Mouse (Mus musculus): ENCODE data around the gene Zdhhc9. TPM values are rescaled to one million over a fixed set of nuclear protein-coding genes. Genes with fewer than 3 reads are reported as not detected.

The Zdhhc9 gene
- polyA plus RNA-seq, 1 experiment from 2014 or later: 2.8 TPM

DNA sequence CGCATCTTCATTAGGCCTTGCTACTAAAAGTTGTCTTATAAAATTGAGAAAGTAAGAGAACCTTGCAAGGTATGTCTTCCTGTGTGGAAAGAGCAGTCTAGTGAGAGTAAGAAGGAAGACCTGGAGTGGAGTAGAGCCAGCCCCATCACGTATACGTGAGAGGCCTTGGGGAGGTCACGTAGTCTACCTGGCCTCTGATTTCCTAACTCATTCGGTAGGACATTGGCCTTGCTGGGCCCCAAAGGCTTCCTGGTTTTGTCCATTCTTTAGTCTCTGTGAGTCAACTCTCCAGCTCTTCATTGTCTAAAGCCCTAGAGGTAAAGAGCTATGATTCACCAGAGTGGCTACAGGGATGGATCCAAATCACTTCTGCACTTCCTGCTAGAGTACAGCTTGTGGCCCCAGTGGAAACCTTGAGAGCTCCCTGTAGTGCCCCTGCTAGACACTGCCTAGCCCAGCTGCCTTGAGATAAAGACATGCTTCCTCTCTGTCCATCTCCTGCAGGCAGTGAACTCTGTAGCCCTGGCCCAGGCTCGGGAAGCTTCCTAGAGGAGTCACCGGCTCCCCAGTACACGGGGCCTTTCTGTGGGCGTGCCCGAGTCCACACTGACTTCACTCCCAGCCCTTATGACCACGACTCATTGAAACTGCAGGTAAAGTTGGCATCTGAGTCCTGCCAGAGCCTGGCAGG lies 50.3 kb downstream of the Zdhhc9 start:
- no peak overlapping the region for H3K9ac ChIP-seq (replicated peaks; ENCODE audit: low read length)
- WGBS: 89% methylated on average over 11 of the region's 11 CpGs
- H3K9me3 ChIP-seq (replicated peaks; ENCODE audit: control insufficient read depth, low read length): no peaks in the 10 kb centered on the region
- DNase-seq (ENCODE audit: low spot score) (no peak), ATAC-seq (replicated peaks; ENCODE audit: insufficient number of reproducible peaks, low FRiP score, low TSS enrichment, low read depth) (no peak)
- no peak overlapping the region for H3K4me3 ChIP-seq (ENCODE audit: low read depth, low read length)
- H3K27ac ChIP-seq (replicated peaks; ENCODE audit: low read depth, low read length): no peak overlapping the region
- H3K4me2 ChIP-seq (ENCODE audit: low read depth, low read length): no peak overlapping the region
- H3K4me1 ChIP-seq (ENCODE audit: control insufficient read depth, insufficient read depth, low read length): no peaks in the 10 kb centered on the region
- no peaks in the 10 kb centered on the region for H3K36me3 ChIP-seq (replicated peaks; ENCODE audit: control insufficient read depth, insufficient read depth, low read depth, low read length)
- no peaks in the 10 kb centered on the region for H3K27me3 ChIP-seq (ENCODE audit: control insufficient read depth, insufficient read depth, low read length)

DNA sequence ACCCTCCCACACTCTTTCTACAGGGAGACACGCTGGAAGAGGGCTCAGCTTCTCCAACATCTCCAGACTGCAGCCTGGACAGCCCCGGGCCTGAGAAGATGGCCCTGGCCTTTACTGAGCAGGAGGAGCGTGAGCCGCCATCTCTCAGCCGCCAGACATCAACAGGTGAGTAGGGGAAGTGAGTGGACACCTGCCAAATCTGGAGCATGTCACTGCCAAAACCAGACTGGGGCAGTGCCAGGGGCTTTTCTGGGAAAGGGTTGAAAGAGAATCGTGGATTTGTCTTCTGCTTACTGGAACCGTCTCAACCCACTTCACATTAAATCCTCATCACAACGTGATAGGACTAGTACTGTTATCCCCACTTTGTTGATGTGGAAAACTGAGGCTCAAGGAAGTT lies 51.3 kb downstream of the Zdhhc9 start:
- H3K36me3 ChIP-seq (replicated peaks; ENCODE audit: control insufficient read depth, insufficient read depth, low read depth, low read length): no peaks in the 10 kb centered on the region
- DNase-seq (ENCODE audit: low spot score): no peak
- H3K4me3 ChIP-seq (ENCODE audit: low read depth, low read length): no peak overlapping the region
- no peak overlapping the region for H3K9ac ChIP-seq (replicated peaks; ENCODE audit: low read length)
- no peaks in the 10 kb centered on the region for H3K9me3 ChIP-seq (replicated peaks; ENCODE audit: control insufficient read depth, low read length)
- no peak overlapping the region for H3K4me2 ChIP-seq (ENCODE audit: low read depth, low read length)
- ATAC-seq (replicated peaks; ENCODE audit: insufficient number of reproducible peaks, low FRiP score, low TSS enrichment, low read depth): no peak
- H3K27ac ChIP-seq (replicated peaks; ENCODE audit: low read depth, low read length): no peak overlapping the region
- no peaks in the 10 kb centered on the region for H3K27me3 ChIP-seq (ENCODE audit: control insufficient read depth, insufficient read depth, low read length)
- H3K4me1 ChIP-seq (ENCODE audit: control insufficient read depth, insufficient read depth, low read length): no peaks in the 10 kb centered on the region
- WGBS: 88% methylated on average over 8 of the region's 8 CpGs

DNA sequence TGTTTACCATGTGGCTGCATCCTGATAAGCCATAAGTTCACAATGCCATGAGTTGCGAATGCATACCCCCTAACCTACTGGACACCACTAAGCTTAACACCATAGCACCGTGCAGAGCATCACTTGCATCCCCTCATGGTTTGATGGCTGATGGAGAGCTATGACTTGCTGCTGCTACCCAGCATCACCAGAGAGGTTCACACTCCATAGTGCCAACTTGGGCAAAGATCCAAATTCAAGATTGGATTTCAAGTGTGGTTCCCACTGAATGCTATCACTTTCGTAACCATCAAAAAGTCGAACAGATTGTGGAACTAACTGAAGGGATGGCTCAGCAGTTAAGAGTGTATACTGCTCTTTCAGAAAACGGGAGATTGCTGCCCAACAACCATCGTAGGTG lies 53.2 kb downstream of the Zdhhc9 start:
- Histone ChIP-seq H3K4me3 (ENCODE audit: low read depth, low read length) (no peak overlapping the region), H3K4me1 (ENCODE audit: control insufficient read depth, insufficient read depth, low read length) (no peaks in the 10 kb centered on the region), H3K4me2 (ENCODE audit: low read depth, low read length) (no peak overlapping the region), H3K27me3 (ENCODE audit: control insufficient read depth, insufficient read depth, low read length) (no peaks in the 10 kb centered on the region), H3K27ac (replicated peaks; ENCODE audit: low read depth, low read length) (no peak overlapping the region), H3K9me3 (replicated peaks; ENCODE audit: control insufficient read depth, low read length) (no peaks in the 10 kb centered on the region), H3K9ac (replicated peaks; ENCODE audit: low read length) (no peak overlapping the region), H3K36me3 (replicated peaks; ENCODE audit: control insufficient read depth, insufficient read depth, low read depth, low read length) (no peaks in the 10 kb centered on the region)
- ATAC-seq (replicated peaks; ENCODE audit: insufficient number of reproducible peaks, low FRiP score, low TSS enrichment, low read depth): no peak
- 90% methylated on average over 6 of the region's 6 CpGs for WGBS
- DNase-seq (ENCODE audit: low spot score): no peak

DNA sequence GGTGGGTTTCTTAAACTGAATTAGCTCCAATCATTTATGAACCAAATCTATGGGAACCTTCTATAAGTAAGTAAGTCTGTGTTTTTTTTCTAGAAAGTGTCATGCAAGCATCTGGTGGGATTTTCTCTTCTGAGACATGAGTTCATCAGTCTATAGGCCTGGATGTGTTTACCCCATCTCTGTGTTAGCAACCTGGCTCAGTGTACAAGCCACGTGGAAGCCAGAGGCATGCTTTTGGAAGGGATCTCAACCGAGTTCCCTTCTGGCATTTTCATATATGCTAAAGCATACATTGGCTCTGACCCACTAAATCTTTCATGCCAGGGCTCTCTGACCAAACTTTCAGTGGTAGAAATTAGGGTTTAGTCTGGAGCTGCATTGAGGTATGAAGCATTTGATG lies 54.7 kb downstream of the Zdhhc9 start:
- no peaks in the 10 kb centered on the region for H3K9me3 ChIP-seq (replicated peaks; ENCODE audit: control insufficient read depth, low read length)
- no peak overlapping the region for H3K9ac ChIP-seq (replicated peaks; ENCODE audit: low read length)
- no peak overlapping the region for H3K27ac ChIP-seq (replicated peaks; ENCODE audit: low read depth, low read length)
- H3K36me3 ChIP-seq (replicated peaks; ENCODE audit: control insufficient read depth, insufficient read depth, low read depth, low read length): no peaks in the 10 kb centered on the region
- H3K4me1 ChIP-seq (ENCODE audit: control insufficient read depth, insufficient read depth, low read length): no peaks in the 10 kb centered on the region
- no peak overlapping the region for H3K4me2 ChIP-seq (ENCODE audit: low read depth, low read length)
- no peak overlapping the region for H3K4me3 ChIP-seq (ENCODE audit: low read depth, low read length)
- no peaks in the 10 kb centered on the region for H3K27me3 ChIP-seq (ENCODE audit: control insufficient read depth, insufficient read depth, low read length)
- 55% methylated on average over 2 of the region's 2 CpGs for WGBS
- DNase-seq (ENCODE audit: low spot score) (no peak), ATAC-seq (replicated peaks; ENCODE audit: insufficient number of reproducible peaks, low FRiP score, low TSS enrichment, low read depth) (no peak)

DNA sequence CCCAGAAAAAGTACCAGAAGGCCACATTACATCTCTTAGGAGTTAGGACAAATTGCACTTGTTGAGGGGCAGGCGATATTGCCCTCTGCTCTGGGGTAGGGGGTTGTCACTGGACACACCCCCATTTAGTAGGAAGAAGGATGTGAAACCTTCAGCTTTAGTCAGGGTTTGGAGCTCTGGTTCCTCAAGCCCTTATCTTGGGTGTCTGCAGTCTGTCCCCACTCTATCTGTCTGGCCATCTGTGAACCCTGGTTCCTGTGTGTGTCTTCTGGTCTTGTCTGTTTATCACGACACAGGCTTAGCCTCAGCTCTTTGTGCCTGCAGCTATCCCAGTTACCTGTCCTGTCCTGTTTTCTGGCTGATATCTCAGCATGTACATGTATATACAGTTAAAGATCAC lies 55.3 kb downstream of the Zdhhc9 start:
- H3K9ac ChIP-seq (replicated peaks; ENCODE audit: low read length): no peak overlapping the region
- no peaks in the 10 kb centered on the region for H3K36me3 ChIP-seq (replicated peaks; ENCODE audit: control insufficient read depth, insufficient read depth, low read depth, low read length)
- ATAC-seq (replicated peaks; ENCODE audit: insufficient number of reproducible peaks, low FRiP score, low TSS enrichment, low read depth) (no peak), DNase-seq (ENCODE audit: low spot score) (no peak)
- H3K4me2 ChIP-seq (ENCODE audit: low read depth, low read length): no peak overlapping the region
- no peaks in the 10 kb centered on the region for H3K4me1 ChIP-seq (ENCODE audit: control insufficient read depth, insufficient read depth, low read length)
- no peak overlapping the region for H3K4me3 ChIP-seq (ENCODE audit: low read depth, low read length)
- H3K9me3 ChIP-seq (replicated peaks; ENCODE audit: control insufficient read depth, low read length): no peaks in the 10 kb centered on the region
- no peaks in the 10 kb centered on the region for H3K27me3 ChIP-seq (ENCODE audit: control insufficient read depth, insufficient read depth, low read length)
- whole genome bisulfite sequencing: 86% methylated on average over 2 of the region's 2 CpGs
- H3K27ac ChIP-seq (replicated peaks; ENCODE audit: low read depth, low read length): no peak overlapping the region

DNA sequence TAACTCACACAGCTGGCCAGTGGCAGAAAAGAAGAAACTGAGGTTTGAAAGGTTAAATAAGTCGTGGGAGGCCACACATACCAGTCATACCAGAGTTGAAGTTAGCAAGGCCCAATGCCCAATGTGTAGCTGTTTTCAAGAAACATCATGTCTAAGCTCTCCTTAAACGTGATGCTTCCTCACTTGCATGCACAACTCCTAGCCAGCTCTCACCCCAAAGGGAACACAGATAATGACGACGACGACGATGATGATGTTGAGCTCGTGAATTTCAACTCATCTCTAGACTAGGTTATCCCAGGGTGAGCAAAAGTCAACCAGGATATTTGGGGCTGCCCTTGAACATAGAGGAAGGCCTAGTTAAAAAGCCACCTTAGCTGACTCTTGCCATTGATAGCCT lies 56.6 kb downstream of the Zdhhc9 start:
- H3K4me1 ChIP-seq (ENCODE audit: control insufficient read depth, insufficient read depth, low read length): no peaks in the 10 kb centered on the region
- H3K4me3 ChIP-seq (ENCODE audit: low read depth, low read length): no peak overlapping the region
- H3K9me3 ChIP-seq (replicated peaks; ENCODE audit: control insufficient read depth, low read length): no peaks in the 10 kb centered on the region
- ATAC-seq (replicated peaks; ENCODE audit: insufficient number of reproducible peaks, low FRiP score, low TSS enrichment, low read depth) (no peak), DNase-seq (ENCODE audit: low spot score) (no peak)
- H3K27ac ChIP-seq (replicated peaks; ENCODE audit: low read depth, low read length): no peak overlapping the region
- H3K4me2 ChIP-seq (ENCODE audit: low read depth, low read length): no peak overlapping the region
- H3K27me3 ChIP-seq (ENCODE audit: control insufficient read depth, insufficient read depth, low read length): no peaks in the 10 kb centered on the region
- H3K9ac ChIP-seq (replicated peaks; ENCODE audit: low read length): no peak overlapping the region
- WGBS: 78% methylated on average over 7 of the region's 7 CpGs
- no peaks in the 10 kb centered on the region for H3K36me3 ChIP-seq (replicated peaks; ENCODE audit: control insufficient read depth, insufficient read depth, low read depth, low read length)

DNA sequence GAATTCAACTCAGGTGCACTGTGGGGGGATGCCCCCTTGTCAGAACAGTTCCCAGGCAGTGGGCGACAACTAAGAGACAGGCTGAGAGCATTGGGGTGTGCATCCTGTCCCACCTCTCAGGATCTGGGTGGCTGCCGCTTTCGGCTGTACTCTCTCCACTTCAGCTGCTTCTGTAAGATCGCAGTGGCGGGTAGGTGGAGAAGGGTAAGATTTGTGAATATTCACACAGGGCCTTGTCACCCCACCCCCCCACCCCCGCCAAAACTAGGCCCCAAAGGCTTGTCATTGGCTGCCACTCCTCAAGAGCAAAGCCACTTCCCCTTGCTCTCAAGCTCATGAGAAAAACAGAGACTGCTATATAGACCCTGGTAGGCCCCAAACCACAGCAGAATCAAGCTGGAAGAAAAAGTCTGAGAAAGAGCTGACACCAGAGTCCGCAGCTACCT lies 60.9 kb downstream of the Zdhhc9 start:
- Histone ChIP-seq H3K9ac (replicated peaks; ENCODE audit: low read length) (no peak overlapping the region), H3K36me3 (replicated peaks; ENCODE audit: control insufficient read depth, insufficient read depth, low read depth, low read length) (no peaks in the 10 kb centered on the region), H3K4me2 (ENCODE audit: low read depth, low read length) (no peak overlapping the region), H3K4me3 (ENCODE audit: low read depth, low read length) (no peak overlapping the region), H3K9me3 (replicated peaks; ENCODE audit: control insufficient read depth, low read length) (no peaks in the 10 kb centered on the region), H3K4me1 (ENCODE audit: control insufficient read depth, insufficient read depth, low read length) (no peaks in the 10 kb centered on the region), H3K27me3 (ENCODE audit: control insufficient read depth, insufficient read depth, low read length) (no peaks in the 10 kb centered on the region), H3K27ac (replicated peaks; ENCODE audit: low read depth, low read length) (no peak overlapping the region)
- DNase-seq (ENCODE audit: low spot score) (no peak), ATAC-seq (replicated peaks; ENCODE audit: insufficient number of reproducible peaks, low FRiP score, low TSS enrichment, low read depth) (no peak)
- 81% methylated on average over 7 of the region's 7 CpGs for WGBS

DNA sequence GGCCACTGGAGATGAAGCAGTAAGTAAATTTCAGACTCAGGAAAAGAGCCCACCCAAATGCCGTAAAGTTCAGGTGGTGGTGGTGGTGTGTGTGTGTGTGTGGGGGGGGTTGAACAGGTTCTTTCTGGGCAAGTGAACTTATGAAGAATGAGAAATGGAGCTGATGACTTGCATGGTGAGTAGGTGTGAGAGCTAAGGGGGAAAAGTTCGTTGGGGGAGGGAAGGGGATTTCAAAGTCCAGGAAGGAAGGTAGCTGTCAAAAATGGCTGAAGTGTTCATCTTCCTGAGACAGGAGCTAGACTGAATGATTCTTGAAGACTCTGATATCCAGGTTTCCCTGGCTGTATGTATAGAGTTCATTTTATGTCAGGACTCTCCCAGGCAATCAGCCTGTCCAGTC lies 61.5 kb downstream of the Zdhhc9 start:
- Histone ChIP-seq H3K9me3 (replicated peaks; ENCODE audit: control insufficient read depth, low read length) (no peaks in the 10 kb centered on the region), H3K4me2 (ENCODE audit: low read depth, low read length) (no peak overlapping the region), H3K27me3 (ENCODE audit: control insufficient read depth, insufficient read depth, low read length) (no peaks in the 10 kb centered on the region), H3K9ac (replicated peaks; ENCODE audit: low read length) (no peak overlapping the region), H3K4me1 (ENCODE audit: control insufficient read depth, insufficient read depth, low read length) (no peaks in the 10 kb centered on the region), H3K4me3 (ENCODE audit: low read depth, low read length) (no peak overlapping the region), H3K27ac (replicated peaks; ENCODE audit: low read depth, low read length) (no peak overlapping the region), H3K36me3 (replicated peaks; ENCODE audit: control insufficient read depth, insufficient read depth, low read depth, low read length) (no peaks in the 10 kb centered on the region)
- 83% methylated on average over 2 of the region's 2 CpGs for WGBS
- ATAC-seq (replicated peaks; ENCODE audit: insufficient number of reproducible peaks, low FRiP score, low TSS enrichment, low read depth): no peak
- no peak for DNase-seq (ENCODE audit: low spot score)

Measured in embryonic facial prominence, embryonic 11.5 days (tissue).